Mouse (Mus musculus): ENCODE measurements around the gene Olfr578. TPM values are rescaled to one million over a fixed set of nuclear protein-coding genes. Genes with fewer than 3 reads are reported as not detected.

Olfr578 gene
- polyA plus RNA-seq, 1 experiment from 2014 or later: not detected

GRCm38 (mm10) chr7:102943417-102943816, 45.7 kb downstream of the Olfr578 start:
- no peak for ATAC-seq (ENCODE audit: low read depth)
- Histone ChIP-seq H3K27ac (ENCODE audit: low read length) (no peak overlapping the region), H3K4me2 (ENCODE audit: low read depth, low read length) (no peak overlapping the region), H3K4me1 (replicated peaks; ENCODE audit: control insufficient read depth, insufficient read depth, low read length) (no peaks in the 10 kb centered on the region), H3K4me3 (ENCODE audit: low read length) (no peak overlapping the region), H3K9me3 (ENCODE audit: control insufficient read depth, low read length) (no peaks in the 10 kb centered on the region), H3K9ac (ENCODE audit: low read length) (no peak overlapping the region), H3K36me3 (ENCODE audit: control insufficient read depth, insufficient read depth, low read length) (no peaks in the 10 kb centered on the region), H3K27me3 (ENCODE audit: control insufficient read depth, insufficient read depth, low read depth, low read length) (no peaks in the 10 kb centered on the region)
- 85% methylated on average over 1 of the region's 1 CpGs for WGBS

GRCm38 (mm10) chr7:102942475-102942874, 46.6 kb downstream of the Olfr578 start, which contains the start of gene Olfr573-ps1:
TSS of gene Olfr573-ps1 (minus strand) at chr7:102942575.
- no peaks in the 10 kb centered on the region for H3K4me1 ChIP-seq (replicated peaks; ENCODE audit: control insufficient read depth, insufficient read depth, low read length)
- no peak within 1 kb of the TSS for H3K4me3 ChIP-seq (ENCODE audit: low read length)
- H3K9ac ChIP-seq (ENCODE audit: low read length): no peak within 1 kb of the TSS
- no peak within 1 kb of the TSS for H3K27ac ChIP-seq (ENCODE audit: low read length)
- ATAC-seq (ENCODE audit: low read depth): no peak
- WGBS: 74% methylated on average over 2 of the region's 2 CpGs
- no peaks in the 10 kb centered on the region for H3K36me3 ChIP-seq (ENCODE audit: control insufficient read depth, insufficient read depth, low read length)
- no peaks in the 10 kb centered on the region for H3K27me3 ChIP-seq (ENCODE audit: control insufficient read depth, insufficient read depth, low read depth, low read length)
- no peaks in the 10 kb centered on the region for H3K9me3 ChIP-seq (ENCODE audit: control insufficient read depth, low read length)
- no peak within 1 kb of the TSS for H3K4me2 ChIP-seq (ENCODE audit: low read depth, low read length)

Other genes with a start within 250 kb of the Olfr578 start
- gene Olfr560, start 230.0 kb downstream of the Olfr578 start, polyA plus RNA-seq (2015; fragmentation: Nextera tagmentation; extraction: Ambion mirVana): not detected in 2 replicates
- 0.23 and 0.25 TPM in 2 replicates for gene Olfr78, start 229.9 kb downstream of the Olfr578 start, polyA plus RNA-seq (2015; fragmentation: Nextera tagmentation; extraction: Ambion mirVana)
- gene Olfr561, start 218.1 kb downstream of the Olfr578 start, polyA plus RNA-seq (2015; fragmentation: Nextera tagmentation; extraction: Ambion mirVana): not detected in 2 replicates
- gene Olfr564, start 185.8 kb downstream of the Olfr578 start, polyA plus RNA-seq (2015; fragmentation: Nextera tagmentation; extraction: Ambion mirVana): not detected in 2 replicates
- not detected in 2 replicates for gene Olfr566, start 130.6 kb downstream of the Olfr578 start, polyA plus RNA-seq (2015; fragmentation: Nextera tagmentation; extraction: Ambion mirVana)
- gene Olfr568, start 112.2 kb downstream of the Olfr578 start, polyA plus RNA-seq (2015; fragmentation: Nextera tagmentation; extraction: Ambion mirVana): not detected in 2 replicates
- gene Olfr569, start 98.4 kb downstream of the Olfr578 start, polyA plus RNA-seq (2015; fragmentation: Nextera tagmentation; extraction: Ambion mirVana): not detected in 2 replicates
- not detected in 2 replicates for gene Olfr570, start 94.7 kb downstream of the Olfr578 start, polyA plus RNA-seq (2015; fragmentation: Nextera tagmentation; extraction: Ambion mirVana)
- gene Olfr571, start 71.8 kb downstream of the Olfr578 start, polyA plus RNA-seq (2015; fragmentation: Nextera tagmentation; extraction: Ambion mirVana): not detected in 2 replicates
- not detected in 2 replicates for gene Olfr572, start 64.9 kb downstream of the Olfr578 start, polyA plus RNA-seq (2015; fragmentation: Nextera tagmentation; extraction: Ambion mirVana)
- gene Olfr573-ps1, start 46.7 kb downstream of the Olfr578 start, polyA plus RNA-seq (2015; fragmentation: Nextera tagmentation; extraction: Ambion mirVana): not detected in 2 replicates
- not detected in 2 replicates for gene Olfr574, start 40.9 kb downstream of the Olfr578 start, polyA plus RNA-seq (2015; fragmentation: Nextera tagmentation; extraction: Ambion mirVana)
- gene Olfr575, start 30.5 kb downstream of the Olfr578 start, polyA plus RNA-seq (2015; fragmentation: Nextera tagmentation; extraction: Ambion mirVana): not detected in 2 replicates
- not detected in 2 replicates for gene Olfr576, start 26.7 kb downstream of the Olfr578 start, polyA plus RNA-seq (2015; fragmentation: Nextera tagmentation; extraction: Ambion mirVana)
- gene Olfr577, start 13.4 kb downstream of the Olfr578 start, polyA plus RNA-seq (2015; fragmentation: Nextera tagmentation; extraction: Ambion mirVana): not detected in 2 replicates
- not detected in 2 replicates for gene Olfr582, start 48.7 kb upstream of the Olfr578 start, polyA plus RNA-seq (2015; fragmentation: Nextera tagmentation; extraction: Ambion mirVana)
- not detected in 2 replicates for gene Olfr583, start 62.0 kb upstream of the Olfr578 start, polyA plus RNA-seq (2015; fragmentation: Nextera tagmentation; extraction: Ambion mirVana)
- not detected in 2 replicates for gene Olfr584, start 92.6 kb upstream of the Olfr578 start, polyA plus RNA-seq (2015; fragmentation: Nextera tagmentation; extraction: Ambion mirVana)
- not detected in 2 replicates for gene Olfr585, start 108.4 kb upstream of the Olfr578 start, polyA plus RNA-seq (2015; fragmentation: Nextera tagmentation; extraction: Ambion mirVana)
- not detected in 2 replicates for gene Olfr586, start 136.3 kb upstream of the Olfr578 start, polyA plus RNA-seq (2015; fragmentation: Nextera tagmentation; extraction: Ambion mirVana)
- gene Olfr588-ps1, start 151.6 kb upstream of the Olfr578 start, polyA plus RNA-seq (2015; fragmentation: Nextera tagmentation; extraction: Ambion mirVana): not detected in 2 replicates
- gene Olfr589, start 167.0 kb upstream of the Olfr578 start, polyA plus RNA-seq (2015; fragmentation: Nextera tagmentation; extraction: Ambion mirVana): not detected in 2 replicates
- not detected in 2 replicates for gene Olfr591, start 189.0 kb upstream of the Olfr578 start, polyA plus RNA-seq (2015; fragmentation: Nextera tagmentation; extraction: Ambion mirVana)
- gene Olfr592, start 195.5 kb upstream of the Olfr578 start, polyA plus RNA-seq (2015; fragmentation: Nextera tagmentation; extraction: Ambion mirVana): not detected in 2 replicates
- gene Olfr593, start 222.5 kb upstream of the Olfr578 start, polyA plus RNA-seq (2015; fragmentation: Nextera tagmentation; extraction: Ambion mirVana): not detected in 2 replicates
- not detected in 2 replicates for gene Olfr594, start 227.7 kb upstream of the Olfr578 start, polyA plus RNA-seq (2015; fragmentation: Nextera tagmentation; extraction: Ambion mirVana)